Mouse (Mus musculus) embryonic fibroblast, embryonic 13.5 days (primary cell): ENCODE measurements around the gene Gm27029.

Source experiments
- CTCF ChIP-seq: IDR thresholded peaks from 2 replicates; pipeline ENCODE4 v1.5.1; 2011; ENCODE audit warnings: mild to moderate bottlenecking, control low read depth, low read length, moderate library complexity, borderline replicate concordance; ENCODE audit not compliant: insufficient read depth
- POLR2A ChIP-seq: IDR thresholded peaks from 2 replicates; pipeline ENCODE4 v1.6.1; 2011; ENCODE audit warnings: low read depth, mild to moderate bottlenecking, control low read depth, low read length, moderate library complexity

- no peak for TF ChIP-seq CTCF
- no peak for TF ChIP-seq POLR2A
These were observed 67.0 kb downstream of the Gm27029 start for GRCm38 (mm10) chr11:101357505-101358182.
